Mouse (Mus musculus) myocyte (in vitro differentiated cells): ENCODE data around the gene Ppp6r3.

Source experiments
- CEBPB ChIP-seq: IDR thresholded peaks from 2 replicates; pipeline ENCODE4 v1.6.1; 2011; ENCODE audit warnings: mild to moderate bottlenecking, moderate library complexity; ENCODE audit not compliant: poor library complexity, insufficient read depth, severe bottlenecking
- E2F4 ChIP-seq: IDR thresholded peaks from one replicate; pipeline ENCODE4 v1.6.1; 2011; ENCODE audit warnings: mild to moderate bottlenecking, control low read depth, moderate library complexity; ENCODE audit not compliant: insufficient read depth
- MAX ChIP-seq: IDR thresholded peaks from one replicate; pipeline ENCODE4 v1.6.1; 2011; ENCODE audit warnings: low read depth, mild to moderate bottlenecking, control low read depth
- MYOD1 ChIP-seq, 3 experiments: IDR thresholded peaks; one replicate each; pipeline ENCODE4 v1.6.1; 2011; ENCODE audit warnings: control low read depth in 2 of 3, low read depth in 2 of 3, mild to moderate bottlenecking in 2 of 3, moderate library complexity in 1 of 3; ENCODE audit not compliant: insufficient read length in 2 of 3, control insufficient read depth in 1 of 3
- MYOG ChIP-seq, 3 experiments: IDR thresholded peaks; one replicate each; pipeline ENCODE4 v1.6.1; 2011; ENCODE audit warnings: control low read depth in 2 of 3, low read depth in 2 of 3, mild to moderate bottlenecking in 2 of 3; ENCODE audit not compliant: insufficient read length in 2 of 3, control insufficient read depth in 1 of 3, insufficient read depth in 1 of 3
- POLR2A ChIP-seq: IDR thresholded peaks from one replicate; pipeline ENCODE4 v1.6.1; 2011; ENCODE audit warnings: low read depth, mild to moderate bottlenecking, control low read depth, moderate library complexity; ENCODE audit not compliant: insufficient read length
- POLR2AphosphoS2 ChIP-seq: IDR thresholded peaks from one replicate; pipeline ENCODE4 v1.6.1; 2011; ENCODE audit warnings: low read depth, control low read depth; ENCODE audit not compliant: insufficient read length
- REST ChIP-seq: IDR thresholded peaks from one replicate; pipeline ENCODE4 v1.6.1; 2011; ENCODE audit warnings: mild to moderate bottlenecking, control low read depth, moderate library complexity; ENCODE audit not compliant: insufficient read depth, insufficient read length
- TCF12 ChIP-seq: IDR thresholded peaks from one replicate; pipeline ENCODE4 v1.6.1; 2011; ENCODE audit warnings: mild to moderate bottlenecking, control low read depth; ENCODE audit not compliant: poor library complexity, insufficient read depth, severe bottlenecking
- TCF3 ChIP-seq: IDR thresholded peaks from one replicate; pipeline ENCODE4 v1.6.1; 2011; ENCODE audit warnings: low read depth, control low read depth; ENCODE audit not compliant: insufficient read length
- USF1 ChIP-seq: IDR thresholded peaks from one replicate; pipeline ENCODE4 v1.6.1; 2011; ENCODE audit warnings: low read depth, mild to moderate bottlenecking, control low read depth, moderate library complexity

DNA sequence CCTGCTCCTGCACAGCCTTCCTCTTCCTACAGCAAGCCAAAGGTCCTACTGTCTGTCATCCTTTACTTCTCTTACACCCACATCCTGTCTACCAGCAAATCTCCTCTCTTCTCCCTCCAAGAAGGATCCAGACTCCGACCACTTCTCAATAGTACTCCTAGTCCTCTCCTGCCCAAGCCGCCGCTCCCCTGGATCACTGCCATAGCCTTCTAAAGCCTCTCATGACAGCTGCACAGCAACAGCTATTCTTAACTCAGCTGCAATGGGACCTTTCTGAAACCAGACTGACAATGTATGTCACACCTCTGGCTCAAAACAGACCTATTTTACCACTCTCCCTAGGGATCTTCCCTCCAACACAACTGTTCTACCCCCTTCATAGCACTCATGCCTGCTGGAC, 11.2 kb downstream of the Ppp6r3 start:
- TF ChIP-seq POLR2A (no peak), TCF3 (no peak), MAX (no peak), TCF12 (no peak), CEBPB (no peak), POLR2AphosphoS2 (no peak), USF1 (no peak), E2F4 (no peak), REST (no peak), MYOG (IDR thresholded peaks at IDR 0.05; ENCODE audit: control insufficient read depth in 1 of 3, insufficient read depth in 1 of 3, insufficient read length in 2 of 3, low read depth in 2 of 3) (peak in 2 of 3 experiments; percentile 70 to 72), MYOD1 (IDR thresholded peaks at IDR 0.05; ENCODE audit: control insufficient read depth in 1 of 3, insufficient read length in 2 of 3, low read depth in 2 of 3) (peak in 2 of 3 experiments; percentile 56 to 71)
